Mouse (Mus musculus) cerebellum, adult 2 months (tissue): ENCODE measurements at regions not wholly inside any gene's neighbourhood (a gene's known extent, or its start where the extent isn't known, plus 50 kb on each side); places are given as distances from the start of the nearest gene placed in this dataset.

Experiments
- CTCF ChIP-seq: fragments of 200-500 bp; IDR thresholded peaks from 2 replicates; pipeline ENCODE4 v1.5.1; 2011; ENCODE audit warnings: low read depth, mild to moderate bottlenecking, control low read depth, low read length, moderate library complexity, borderline replicate concordance; ENCODE audit not compliant: insufficient read depth
- POLR2A ChIP-seq: fragments of 200-500 bp; IDR thresholded peaks from 2 replicates; pipeline ENCODE4 v1.6.1; 2011; ENCODE audit warnings: low read length, control low read depth, borderline replicate concordance; ENCODE audit not compliant: insufficient read depth

DNA sequence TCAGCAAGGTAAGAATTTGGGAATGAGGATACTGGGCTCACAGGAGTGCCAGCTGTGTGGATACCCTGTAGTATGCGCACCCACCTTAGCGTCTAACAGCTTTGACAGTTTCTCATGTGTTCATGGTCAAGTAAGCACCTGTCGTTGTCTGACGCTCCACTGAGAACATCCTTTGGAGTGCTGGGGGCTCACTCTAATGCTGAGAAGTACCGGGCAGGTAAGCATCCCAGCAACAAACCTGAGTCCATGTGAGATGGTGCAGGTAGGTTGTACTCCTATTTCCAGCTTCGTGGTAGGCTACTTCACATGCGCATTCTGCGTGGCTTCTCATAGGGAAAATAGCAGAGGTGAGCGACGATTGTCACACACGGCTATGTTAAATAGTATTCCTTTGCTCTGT is 129.3 kb upstream of the Dkk2 start:
- TF ChIP-seq POLR2A = no peak
- no peak for TF ChIP-seq CTCF
